Mouse (Mus musculus) cerebellum, adult 8-10 months (tissue): ENCODE results near the gene Ppat.

ENCODE experiments used
- DNase-seq: peaks from one replicate; pipeline ENCODE4 v3.0.0; 2022

Gene Ppat

DNA sequence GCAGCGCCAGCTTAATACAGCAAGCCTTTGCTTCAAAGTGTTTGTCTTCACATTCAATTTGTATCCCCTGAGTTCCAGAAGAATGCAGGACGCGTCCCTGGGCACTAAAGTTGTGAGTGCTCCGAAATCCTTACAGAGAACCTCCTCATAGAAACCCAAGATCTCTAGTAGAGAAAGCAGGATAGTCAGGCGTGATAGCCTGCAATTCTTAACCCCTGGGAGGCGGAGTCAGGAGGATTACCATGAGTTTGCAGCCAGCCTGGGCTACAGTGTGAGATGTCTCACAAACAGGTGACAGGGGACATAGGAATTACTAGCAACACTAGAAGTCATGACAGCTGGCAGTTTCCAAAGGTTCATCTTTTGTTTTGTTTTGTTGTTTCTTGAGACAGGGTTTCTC is 81.8 kb downstream of the Ppat start:
- DNase-seq = no peak

DNA sequence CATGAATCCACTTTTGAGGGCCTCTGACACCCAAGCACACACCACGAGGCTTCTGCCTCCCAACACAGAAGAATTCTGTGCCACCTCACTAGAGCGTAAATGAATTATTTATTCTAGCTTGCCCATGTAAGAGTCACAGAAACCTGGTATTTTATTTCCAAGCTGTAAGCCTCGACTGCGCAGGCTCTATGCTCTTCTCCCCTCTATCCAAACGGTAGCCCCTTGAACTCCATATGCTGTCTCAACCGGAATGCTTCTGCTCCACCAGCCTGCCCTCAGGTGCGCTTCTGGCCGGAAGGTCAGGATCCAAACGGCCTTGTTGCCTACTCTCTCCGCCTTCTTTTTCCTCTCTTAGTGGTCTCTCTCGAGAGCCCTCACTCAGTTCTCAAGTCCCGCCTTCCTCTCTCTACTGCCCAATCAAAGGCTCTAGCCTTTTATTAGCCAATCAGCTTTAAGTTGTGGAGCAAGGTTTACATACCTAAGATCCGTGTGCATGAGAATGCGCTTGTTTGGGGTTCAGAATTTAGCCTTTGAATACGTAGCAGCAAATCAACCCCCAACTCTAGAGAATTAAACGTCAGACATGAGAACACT is 82.6 kb downstream of the Ppat start:
- no peak for DNase-seq

DNA sequence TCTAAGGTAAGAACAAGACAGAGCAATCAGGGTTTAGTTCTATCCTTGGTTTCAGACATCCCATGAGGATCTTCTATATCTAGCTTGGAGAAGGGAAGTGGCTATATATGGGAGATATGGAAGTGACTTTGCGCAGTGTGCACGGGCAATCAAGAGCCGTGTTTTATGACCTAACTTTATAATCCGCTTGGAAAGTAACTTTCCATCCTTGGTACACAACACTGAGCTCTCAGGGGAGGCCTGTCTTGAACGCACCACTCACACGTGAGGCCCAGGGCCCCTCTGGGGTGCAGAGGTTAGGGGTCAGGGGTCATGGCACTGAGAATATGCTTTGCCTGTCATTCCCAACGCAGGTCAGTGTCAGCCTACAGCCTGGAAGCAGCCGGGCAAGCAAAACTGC is 84.6 kb downstream of the Ppat start:
- DNase-seq = no peak
